Mouse (Mus musculus): ENCODE data around the gene Ephb1. TPM values are rescaled to one million over a fixed set of nuclear protein-coding genes. Genes with fewer than 3 reads are reported as not detected.

The Ephb1 gene
- total and polyA plus RNA-seq, 3 experiments = not detected

DNA sequence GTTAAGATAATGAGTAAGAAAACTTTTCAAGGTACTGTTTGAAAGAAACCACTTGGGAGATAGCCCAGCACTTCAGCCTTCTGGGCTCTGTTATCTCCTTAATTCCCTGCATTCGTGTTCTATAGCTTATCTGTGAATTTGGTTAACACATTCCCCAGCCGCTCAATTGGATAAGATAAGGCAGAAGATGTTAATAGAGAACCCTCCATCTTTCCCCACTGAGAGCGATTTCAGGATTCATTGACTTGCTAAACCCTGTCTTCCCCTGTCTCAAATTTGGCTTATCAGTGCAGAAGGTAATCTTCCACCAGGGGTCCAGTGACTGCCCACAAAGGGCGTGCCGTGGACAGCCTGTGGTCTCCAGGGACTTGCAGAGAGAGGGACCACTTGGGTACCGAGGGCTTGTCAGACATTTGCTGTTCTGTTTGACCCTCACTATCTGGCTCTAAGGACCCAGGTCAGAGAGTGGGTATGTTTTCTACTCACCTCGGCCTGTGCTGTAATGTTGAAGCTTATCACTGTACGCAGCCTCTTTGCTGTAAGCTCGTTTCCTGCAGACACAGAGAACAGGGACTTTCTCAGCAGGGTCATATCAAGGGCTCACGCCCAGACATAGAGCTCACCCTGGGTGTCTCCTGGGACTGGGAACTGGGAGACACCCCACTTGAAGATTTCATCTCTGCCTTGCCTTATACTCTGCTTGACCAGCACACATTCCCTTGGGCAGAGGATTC is 358.9 kb downstream of the Ephb1 start:
- Histone ChIP-seq H3K9me3 (replicated peaks; ENCODE audit: low read length) (peaks cover 92% of the 10 kb centered on the region), H3K4me2 (ENCODE audit: insufficient read depth, low read depth, poor library complexity, severe bottlenecking) (no peak overlapping the region), H3K27ac (ENCODE audit: insufficient read depth, low read depth) (no peak overlapping the region), H3K79me2 (replicated peaks; ENCODE audit: control insufficient read depth, extremely low read depth, insufficient read depth, poor library complexity, severe bottlenecking) (no peaks in the 10 kb centered on the region), H3K36me3 (replicated peaks in 1 of 2; ENCODE audit: control insufficient read depth in 1 of 2, insufficient read depth in 1 of 2, low read length in 1 of 2) (no peaks in the 10 kb centered on the region), H3K27me3 (replicated peaks) (no peaks in the 10 kb centered on the region), H3K9ac (ENCODE audit: insufficient read depth, low read depth) (no peak overlapping the region), H3K4me3 (replicated peaks in 1 of 3; ENCODE audit: low read depth in 2 of 3, low read length in 2 of 3, poor library complexity in 1 of 3) (no peak overlapping the region), H3K4me1 (ENCODE audit: control insufficient read depth in 1 of 2, insufficient read depth in 2 of 2) (no peaks in the 10 kb centered on the region)
- no peak for DNase-seq (ENCODE audit: extremely low read depth)
- no peak for TF ChIP-seq CHD1 (IDR thresholded peaks at IDR 0.05; ENCODE audit: low read depth, low read length)
- no peak for TF ChIP-seq MXI1 (IDR thresholded peaks at IDR 0.05; ENCODE audit: low read depth, low read length)
- TF ChIP-seq TBP (conservative IDR thresholded peaks at IDR 0.05; ENCODE audit: low read depth, low read length) = no peak
- no peak for TF ChIP-seq KAT2A (IDR thresholded peaks at IDR 0.05; ENCODE audit: insufficient replicate concordance, low read length)
- TF ChIP-seq RCOR1 (conservative IDR thresholded peaks at IDR 0.05; ENCODE audit: low read depth, low read length) = no peak
- TF ChIP-seq ZMIZ1 (IDR thresholded peaks at IDR 0.05; ENCODE audit: low read depth, low read length) = no peak
- dilution Hi-C loops (cut with MboI; ENCODE audit: extremely low pct_ligation_motif_present, extremely low pct_unique_long_range_greater_than_20kb, low sequenced_read_pairs) (no loop called here), in situ Hi-C loops (cut with MboI; ENCODE audit: low pct_ligation_motif_present, low pct_unique_long_range_greater_than_20kb, low sequenced_read_pairs) (no loop called here)

DNA sequence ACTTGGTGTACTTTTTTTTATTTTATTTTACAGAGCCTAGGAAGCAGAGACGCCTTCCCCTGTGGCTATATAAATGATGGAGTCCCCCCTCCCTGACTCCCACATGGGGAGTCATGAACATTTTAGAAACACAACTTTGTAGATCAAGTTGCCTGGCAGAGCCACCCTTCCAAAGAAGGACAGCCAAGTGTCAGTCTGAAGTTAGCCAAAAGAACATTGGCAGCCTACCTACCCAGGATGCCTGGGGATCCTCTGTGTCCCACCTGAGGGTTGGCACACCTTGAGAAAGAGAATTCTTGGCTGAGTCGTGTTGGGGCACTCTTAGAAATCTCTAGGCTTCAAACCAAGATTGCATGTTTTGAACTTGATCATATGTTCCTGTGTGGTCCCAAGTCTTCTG is 360.4 kb downstream of the Ephb1 start:
- in situ Hi-C loops (cut with MboI; ENCODE audit: low pct_ligation_motif_present, low pct_unique_long_range_greater_than_20kb, low sequenced_read_pairs) (no loop called here), dilution Hi-C loops (cut with MboI; ENCODE audit: extremely low pct_ligation_motif_present, extremely low pct_unique_long_range_greater_than_20kb, low sequenced_read_pairs) (no loop called here)
- DNase-seq (ENCODE audit: extremely low read depth) = no peak
- TF ChIP-seq IRF4 (IDR thresholded peaks at IDR 0.05; ENCODE audit: low read depth, low read length) (no peak), ETS1 (conservative IDR thresholded peaks at IDR 0.05; ENCODE audit: low read depth, low read length) (no peak), SMC3 (IDR thresholded peaks at IDR 0.05; ENCODE audit: low read depth, low read length) (no peak)
- Histone ChIP-seq H3K79me2 (replicated peaks; ENCODE audit: control insufficient read depth, extremely low read depth, insufficient read depth, poor library complexity, severe bottlenecking) (no peaks in the 10 kb centered on the region), H3K36me3 (replicated peaks in 1 of 2; ENCODE audit: control insufficient read depth in 1 of 2, insufficient read depth in 1 of 2, low read length in 1 of 2) (no peaks in the 10 kb centered on the region), H3K27ac (ENCODE audit: insufficient read depth, low read depth) (no peak overlapping the region), H3K9me3 (replicated peaks; ENCODE audit: low read length) (peaks cover 94% of the 10 kb centered on the region), H3K4me1 (ENCODE audit: control insufficient read depth in 1 of 2, insufficient read depth in 2 of 2) (no peaks in the 10 kb centered on the region), H3K4me3 (replicated peaks in 1 of 3; ENCODE audit: low read depth in 2 of 3, low read length in 2 of 3, poor library complexity in 1 of 3) (no peak overlapping the region), H3K27me3 (replicated peaks) (no peaks in the 10 kb centered on the region), H3K4me2 (ENCODE audit: insufficient read depth, low read depth, poor library complexity, severe bottlenecking) (no peak overlapping the region), H3K9ac (ENCODE audit: insufficient read depth, low read depth) (no peak overlapping the region)

DNA sequence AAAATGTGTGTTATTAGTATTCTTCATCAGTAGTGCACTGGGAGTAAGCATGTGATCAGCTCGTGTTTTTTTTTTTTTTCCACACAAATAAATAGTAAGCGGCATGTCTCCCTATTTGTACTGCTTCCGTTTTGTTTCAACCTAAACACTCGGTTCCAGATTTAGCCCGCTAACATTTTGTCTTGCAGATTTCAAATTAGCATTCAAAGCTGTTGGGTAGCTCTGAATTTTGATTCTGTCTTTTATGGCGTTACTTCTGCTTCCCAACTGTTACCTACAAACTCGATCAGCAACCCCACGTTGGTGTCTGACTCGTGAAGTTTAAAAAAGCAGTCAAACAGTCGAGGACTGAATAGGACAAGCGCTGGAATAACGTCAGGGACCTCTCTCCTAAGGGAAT is 363.7 kb downstream of the Ephb1 start:
- no peaks in the 10 kb centered on the region for H3K4me1 ChIP-seq (ENCODE audit: control insufficient read depth in 1 of 2, insufficient read depth in 2 of 2)
- H3K27me3 ChIP-seq (replicated peaks) = no peaks in the 10 kb centered on the region
- dilution Hi-C loops (cut with MboI; ENCODE audit: extremely low pct_ligation_motif_present, extremely low pct_unique_long_range_greater_than_20kb, low sequenced_read_pairs) = no loop called here
- H3K79me2 ChIP-seq (replicated peaks; ENCODE audit: control insufficient read depth, extremely low read depth, insufficient read depth, poor library complexity, severe bottlenecking) = no peaks in the 10 kb centered on the region
- in situ Hi-C loops (cut with MboI; ENCODE audit: low pct_ligation_motif_present, low pct_unique_long_range_greater_than_20kb, low sequenced_read_pairs) = no loop called here
- H3K9me3 ChIP-seq (replicated peaks; ENCODE audit: low read length) = peaks cover 93% of the 10 kb centered on the region
- no peak for TF ChIP-seq GABPA (IDR thresholded peaks at IDR 0.05; ENCODE audit: insufficient replicate concordance, low read depth, low read length)
- TF ChIP-seq TCF12 (IDR thresholded peaks at IDR 0.05; ENCODE audit: low read depth, low read length) = no peak
- TF ChIP-seq CTCF (conservative IDR thresholded peaks at IDR 0.05 in 1 of 2, IDR thresholded peaks at IDR 0.05 in 1 of 2; ENCODE audit: low read depth in 2 of 2, low read length in 2 of 2) = no peak
- no peak for TF ChIP-seq NRF1 (IDR thresholded peaks at IDR 0.05; ENCODE audit: low read depth, low read length)
- no peak for TF ChIP-seq ZNF384 (IDR thresholded peaks at IDR 0.05; ENCODE audit: low read depth, low read length)
- TF ChIP-seq POLR2A (IDR thresholded peaks at IDR 0.05; ENCODE audit: low read depth, low read length) = no peak
- no peak for TF ChIP-seq ELF1 (IDR thresholded peaks at IDR 0.05; ENCODE audit: low read depth, low read length)
- TF ChIP-seq MYC (IDR thresholded peaks at IDR 0.05; ENCODE audit: low read depth, low read length) = no peak
- TF ChIP-seq BHLHE40 (IDR thresholded peaks at IDR 0.05; ENCODE audit: low read depth, low read length) = no peak
- TF ChIP-seq CHD2 (IDR thresholded peaks at IDR 0.05; ENCODE audit: low read length) = no peak
- no peak for TF ChIP-seq SMC3 (IDR thresholded peaks at IDR 0.05; ENCODE audit: low read depth, low read length)
- TF ChIP-seq POLR2AphosphoS2 (IDR thresholded peaks at IDR 0.05; ENCODE audit: low read depth, low read length) = no peak
- no peak for TF ChIP-seq MAX (IDR thresholded peaks at IDR 0.05; ENCODE audit: low read length)
- no peak for TF ChIP-seq USF2 (conservative IDR thresholded peaks at IDR 0.05; ENCODE audit: low read depth, low read length)
- TF ChIP-seq KAT2A (IDR thresholded peaks at IDR 0.05; ENCODE audit: insufficient replicate concordance, low read length) = no peak
- no peak for TF ChIP-seq JUN (IDR thresholded peaks at IDR 0.05; ENCODE audit: insufficient read depth, low read depth, low read length)
- no peak for TF ChIP-seq CHD1 (IDR thresholded peaks at IDR 0.05; ENCODE audit: low read depth, low read length)
- no peak for TF ChIP-seq ZMIZ1 (IDR thresholded peaks at IDR 0.05; ENCODE audit: low read depth, low read length)
- TF ChIP-seq ZC3H11A (IDR thresholded peaks at IDR 0.05; ENCODE audit: low read depth, low read length) = no peak
- no peak overlapping the region for H3K4me2 ChIP-seq (ENCODE audit: insufficient read depth, low read depth, poor library complexity, severe bottlenecking)
- H3K4me3 ChIP-seq (replicated peaks in 1 of 3; ENCODE audit: low read depth in 2 of 3, low read length in 2 of 3, poor library complexity in 1 of 3) = no peak overlapping the region
- no peak for DNase-seq (ENCODE audit: extremely low read depth)
- H3K27ac ChIP-seq (ENCODE audit: insufficient read depth, low read depth) = no peak overlapping the region
- no peaks in the 10 kb centered on the region for H3K36me3 ChIP-seq (replicated peaks in 1 of 2; ENCODE audit: control insufficient read depth in 1 of 2, insufficient read depth in 1 of 2, low read length in 1 of 2)
- no peak overlapping the region for H3K9ac ChIP-seq (ENCODE audit: insufficient read depth, low read depth)

Data from CH12.LX (cell line).